Mouse (Mus musculus): ENCODE results near the gene Ppfibp1.

The Ppfibp1 gene

GRCm38 (mm10) chr6:146918341-146918740, 30.1 kb downstream of the Ppfibp1 start:
- no peak for DNase-seq

DNA sequence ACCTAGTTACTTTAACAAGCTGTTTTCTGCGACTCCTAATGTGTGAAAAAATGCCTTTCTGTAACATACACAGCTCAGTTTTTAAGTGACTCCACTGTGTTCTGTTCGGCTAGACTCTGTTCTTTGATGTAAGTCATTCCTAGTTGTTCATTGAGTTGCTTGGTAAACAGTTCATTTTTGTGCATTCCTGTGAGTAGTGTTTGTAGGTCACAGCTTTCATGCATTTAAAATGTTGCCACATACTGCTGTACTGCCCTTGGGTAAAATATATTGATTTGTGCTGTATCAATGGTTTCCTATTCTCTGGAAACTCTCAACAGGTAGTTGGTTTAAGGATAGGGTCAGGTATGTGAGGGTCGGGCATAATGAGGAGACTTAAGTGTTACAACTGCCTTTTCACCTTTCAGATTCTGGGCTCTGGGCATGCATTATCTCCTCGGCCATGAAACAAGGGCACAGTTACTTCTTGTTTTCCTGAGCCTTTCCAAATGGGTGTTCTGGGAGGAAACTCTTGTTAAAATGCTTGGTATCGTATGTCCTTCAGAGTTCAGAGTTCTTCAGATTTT, 38.2 kb downstream of the Ppfibp1 start:
- no peak for DNase-seq

DNA sequence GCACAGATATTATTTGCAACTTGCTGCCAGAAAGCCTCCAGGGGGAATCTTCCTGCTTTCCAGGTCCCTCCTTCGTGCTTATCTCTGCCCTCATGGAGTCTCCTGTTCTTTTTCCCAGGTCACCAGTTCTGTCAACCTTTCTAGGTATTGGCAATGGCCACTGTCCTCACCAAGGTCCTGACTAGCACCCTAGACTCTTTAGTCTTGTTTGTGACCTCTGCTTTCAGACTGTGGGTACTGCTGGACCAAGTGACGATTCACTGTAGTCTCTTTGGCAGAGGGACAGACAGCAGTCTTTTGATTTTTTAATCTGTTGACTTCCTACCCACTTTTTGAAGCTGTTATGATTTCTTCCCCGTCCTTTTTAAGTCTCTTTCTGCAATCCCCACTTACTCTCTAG, 39.8 kb downstream of the Ppfibp1 start:
- no peak for DNase-seq

DNA sequence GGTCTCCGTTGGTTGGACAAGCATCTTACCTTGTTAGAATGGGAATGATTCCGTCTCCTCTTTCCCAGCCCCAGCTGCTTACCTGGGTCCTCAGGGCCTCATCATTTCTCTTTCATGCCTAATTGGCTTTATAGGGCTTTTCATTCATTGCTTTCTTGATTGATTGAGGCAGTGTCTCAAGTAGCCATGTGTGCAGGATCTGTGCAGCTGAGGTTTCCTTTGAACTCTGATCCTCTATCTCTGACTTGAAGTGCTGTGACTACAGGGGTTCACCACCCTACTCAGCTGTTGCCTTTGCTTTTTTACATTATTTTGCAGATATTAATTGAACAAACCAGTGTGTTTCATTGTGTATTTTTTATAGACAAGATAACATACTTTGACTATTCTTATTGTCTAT, 40.7 kb downstream of the Ppfibp1 start:
- DNase-seq, result no peak

- DNase-seq, result no peak
Observed at GRCm38 (mm10) chr6:146933123-146933522, 44.8 kb downstream of the Ppfibp1 start.

DNA sequence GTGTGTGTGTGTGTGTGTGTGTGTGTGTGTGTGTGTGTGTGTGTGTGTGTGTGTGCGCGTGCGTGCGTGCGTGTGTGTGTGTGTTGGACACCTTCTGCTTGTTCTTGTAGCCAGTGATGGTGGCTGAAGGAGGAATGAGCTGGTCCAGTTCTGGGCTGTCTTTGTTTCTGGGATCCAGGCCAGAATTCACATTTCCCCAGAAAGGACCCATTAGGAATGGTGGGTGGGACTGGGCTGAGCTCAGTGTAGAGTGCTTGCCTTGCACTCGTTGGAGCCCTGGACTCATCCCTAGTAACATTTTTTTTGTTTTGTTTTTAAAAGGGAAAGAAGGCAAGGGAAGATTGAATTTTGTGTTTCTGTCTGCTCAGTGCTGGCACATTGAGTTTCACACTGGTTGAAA, 47.7 kb downstream of the Ppfibp1 start:
- no peak for DNase-seq

DNA sequence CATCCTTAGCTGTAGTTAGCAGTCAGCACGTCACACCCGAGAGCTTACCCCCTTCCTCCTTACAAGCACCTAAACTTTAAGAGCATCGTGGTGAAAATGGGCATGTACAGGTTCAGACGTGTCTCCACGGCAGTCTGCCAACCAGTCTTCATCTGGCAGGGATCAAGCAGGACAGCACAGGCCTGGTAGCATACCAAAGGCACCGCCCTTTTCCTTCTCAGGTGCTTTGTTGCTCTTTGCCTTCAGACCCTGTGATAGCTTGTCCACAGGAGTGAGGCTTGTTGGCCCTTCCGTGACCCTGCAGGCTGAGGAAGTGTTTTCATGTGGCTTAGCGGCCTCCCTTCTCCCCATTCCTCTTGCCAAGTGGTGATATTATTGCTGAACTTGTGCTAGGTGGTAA, 50.7 kb downstream of the Ppfibp1 start:
- no peak for DNase-seq

DNA sequence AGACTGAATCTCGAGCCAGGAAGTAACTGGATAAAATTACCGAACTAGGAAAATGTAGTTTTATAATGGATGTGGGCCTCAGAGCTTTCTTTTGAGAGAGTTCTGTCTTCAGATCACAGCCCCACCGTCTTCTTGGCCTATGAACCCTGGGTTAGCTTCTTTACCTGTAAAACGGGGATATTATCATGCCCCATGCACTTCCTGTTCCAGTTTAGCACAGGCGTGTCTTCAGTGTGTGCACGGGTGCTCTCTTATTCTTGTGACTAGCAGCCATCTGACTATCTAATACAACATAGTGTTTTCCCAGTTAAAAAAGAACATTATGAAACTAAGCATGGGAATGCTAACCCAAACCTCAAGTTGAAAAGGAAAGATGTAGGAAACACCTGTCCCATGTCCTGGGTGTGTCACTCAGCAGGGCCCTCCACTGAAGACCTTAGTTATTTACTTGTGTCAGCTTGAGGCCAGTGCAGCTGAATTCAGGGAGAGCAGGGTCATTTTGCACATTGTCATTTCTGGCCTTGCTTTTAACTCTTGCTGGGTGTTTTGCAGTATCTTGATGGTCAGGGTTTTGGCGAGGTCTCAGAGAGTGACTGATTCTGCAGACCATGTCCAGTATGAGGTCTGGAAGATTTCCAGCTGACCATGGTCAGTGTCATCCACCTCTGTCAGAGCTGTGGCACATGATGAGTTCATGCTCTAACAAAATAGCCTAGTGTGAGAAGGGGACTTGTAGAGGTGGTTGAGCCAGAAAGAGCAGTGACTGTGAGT, 53.4 kb downstream of the Ppfibp1 start:
- DNase-seq, result no peak

GRCm38 (mm10) chr6:146944009-146944408, 55.7 kb downstream of the Ppfibp1 start:
- no peak for DNase-seq

DNA sequence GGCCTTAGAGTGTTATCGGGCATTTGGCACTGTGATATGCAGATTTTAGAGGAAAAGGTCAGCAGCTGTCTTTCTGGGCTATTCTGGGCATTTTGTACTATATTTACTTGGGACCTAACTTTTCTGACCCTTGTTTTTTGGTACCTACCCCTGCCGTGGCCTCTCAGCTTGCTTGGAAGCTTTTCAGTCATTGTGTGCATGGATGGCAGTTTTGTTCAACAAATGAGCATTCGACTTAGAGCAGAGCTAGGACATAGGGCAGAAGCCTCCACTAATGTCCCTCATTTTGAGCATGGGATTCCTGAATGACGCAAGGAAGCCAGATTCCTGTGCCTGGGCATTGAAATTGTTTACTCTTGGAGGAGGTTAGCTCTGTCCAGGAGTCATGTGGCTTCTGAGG, 56.5 kb downstream of the Ppfibp1 start:
- no peak for DNase-seq

- DNase-seq, result no peak
Observed at GRCm38 (mm10) chr6:146946327-146947029, 58.2 kb downstream of the Ppfibp1 start.

GRCm38 (mm10) chr6:146947186-146947585, 58.9 kb downstream of the Ppfibp1 start:
- DNase-seq, result no peak

GRCm38 (mm10) chr6:146949682-146950453, 61.6 kb downstream of the Ppfibp1 start:
- no peak for DNase-seq

- DNase-seq, result no peak
Observed at GRCm38 (mm10) chr6:146950454-146950832, 62.2 kb downstream of the Ppfibp1 start.

GRCm38 (mm10) chr6:146954258-146954657, 66.0 kb downstream of the Ppfibp1 start, which contains the start of gene 1700034J05Rik:
TSS of gene 1700034J05Rik (minus strand) at chr6:146954422.
- no peak for DNase-seq

DNA sequence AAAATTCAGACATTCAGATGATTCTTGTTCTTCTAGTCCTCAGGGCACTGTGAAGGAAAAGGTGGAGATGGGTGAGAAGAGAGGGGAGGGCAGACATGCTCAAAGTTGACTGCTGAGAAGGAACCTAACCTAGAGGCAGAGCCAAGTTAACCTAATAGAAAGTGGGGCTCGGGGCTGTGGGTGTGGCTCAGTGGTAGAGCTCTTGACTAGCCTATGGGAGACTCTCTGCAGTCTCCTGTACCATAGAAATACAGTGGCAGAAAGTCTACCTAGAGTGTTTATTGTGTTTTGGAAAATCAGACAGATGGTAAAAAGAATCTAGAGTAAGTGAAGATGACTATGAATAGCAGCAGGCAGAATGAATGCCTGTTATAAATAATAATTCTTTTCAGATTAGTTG, 67.2 kb downstream of the Ppfibp1 start:
- DNase-seq, result no peak

- DNase-seq, result no peak
Observed at GRCm38 (mm10) chr6:146955896-146956295, 67.6 kb downstream of the Ppfibp1 start.

DNA sequence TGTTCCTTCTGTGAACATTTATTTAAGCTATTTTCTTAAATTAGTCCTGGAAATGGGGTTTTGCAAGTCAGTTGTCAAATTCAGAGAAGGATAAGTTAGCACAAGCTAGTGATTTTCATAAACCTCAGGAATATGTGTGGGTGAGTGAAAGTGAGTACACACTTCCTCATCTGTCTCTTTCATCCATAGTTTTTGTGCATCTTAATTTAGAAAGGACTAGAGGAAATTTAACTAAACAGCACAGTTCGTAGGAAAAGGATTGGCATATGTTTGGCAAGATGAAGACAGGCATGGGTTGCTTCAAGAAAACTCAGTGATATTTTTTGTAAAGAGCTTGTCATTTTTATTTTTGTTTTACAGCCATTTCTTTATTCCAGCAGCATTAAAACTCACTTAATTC, 68.7 kb downstream of the Ppfibp1 start:
- no peak for DNase-seq

GRCm38 (mm10) chr6:146958694-146959093, 70.4 kb downstream of the Ppfibp1 start:
- no peak for DNase-seq

DNA sequence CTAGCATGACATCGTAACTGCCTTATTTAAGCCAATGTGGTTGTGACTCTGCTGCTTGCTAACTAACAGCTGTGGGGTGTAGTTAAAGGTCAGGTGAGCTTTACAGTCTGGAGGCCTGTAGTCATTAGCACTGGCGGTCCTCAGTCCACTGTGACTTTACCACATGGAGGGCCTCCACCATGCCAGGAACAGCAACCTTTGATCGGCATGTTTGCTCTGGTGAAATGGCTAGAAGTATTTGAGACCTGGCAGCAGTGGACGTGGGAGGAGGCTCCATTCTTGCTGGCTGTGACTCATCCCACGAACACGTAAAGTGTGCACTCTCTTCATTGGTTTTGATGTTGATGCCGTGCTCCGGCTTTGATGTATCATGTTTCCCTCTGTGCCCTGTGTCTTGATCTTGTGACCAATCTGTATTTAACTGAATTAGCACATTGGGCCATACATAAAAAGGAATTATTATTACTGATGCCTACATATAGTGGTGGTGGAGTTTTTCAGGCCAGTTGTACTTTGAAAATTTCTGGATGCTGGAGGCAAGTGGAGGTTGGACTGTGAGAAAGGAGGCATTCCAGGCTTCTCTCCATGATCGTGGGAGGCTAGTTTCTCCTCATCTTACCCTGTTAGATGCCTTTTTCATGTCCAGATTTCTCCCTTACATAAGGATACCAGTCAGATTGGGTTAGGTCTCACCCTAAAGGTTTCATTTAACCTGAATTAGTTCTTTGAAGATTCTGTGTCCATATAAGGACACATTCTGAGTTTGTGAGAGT, 71.8 kb downstream of the Ppfibp1 start:
- no peak for DNase-seq

DNA sequence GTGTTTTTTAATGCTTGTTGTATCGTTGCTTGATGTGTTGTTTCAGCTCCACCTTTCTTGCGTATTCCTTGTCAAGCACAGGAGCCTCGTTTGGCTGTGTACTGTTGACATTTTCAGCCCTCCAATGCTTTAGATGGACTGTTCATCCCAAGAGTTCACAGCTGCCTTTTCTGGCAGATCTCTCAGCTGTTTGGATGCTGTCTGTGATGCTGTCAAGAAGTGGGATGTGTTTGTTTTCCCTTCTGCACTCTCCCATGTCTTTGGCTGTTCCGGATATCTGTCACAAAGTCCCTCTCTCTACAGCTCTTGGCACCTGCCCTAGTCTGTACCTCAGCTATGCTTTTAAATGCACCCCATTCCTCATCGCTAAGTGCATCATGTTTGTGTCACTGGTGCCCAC, 72.7 kb downstream of the Ppfibp1 start:
- no peak for DNase-seq

DNA sequence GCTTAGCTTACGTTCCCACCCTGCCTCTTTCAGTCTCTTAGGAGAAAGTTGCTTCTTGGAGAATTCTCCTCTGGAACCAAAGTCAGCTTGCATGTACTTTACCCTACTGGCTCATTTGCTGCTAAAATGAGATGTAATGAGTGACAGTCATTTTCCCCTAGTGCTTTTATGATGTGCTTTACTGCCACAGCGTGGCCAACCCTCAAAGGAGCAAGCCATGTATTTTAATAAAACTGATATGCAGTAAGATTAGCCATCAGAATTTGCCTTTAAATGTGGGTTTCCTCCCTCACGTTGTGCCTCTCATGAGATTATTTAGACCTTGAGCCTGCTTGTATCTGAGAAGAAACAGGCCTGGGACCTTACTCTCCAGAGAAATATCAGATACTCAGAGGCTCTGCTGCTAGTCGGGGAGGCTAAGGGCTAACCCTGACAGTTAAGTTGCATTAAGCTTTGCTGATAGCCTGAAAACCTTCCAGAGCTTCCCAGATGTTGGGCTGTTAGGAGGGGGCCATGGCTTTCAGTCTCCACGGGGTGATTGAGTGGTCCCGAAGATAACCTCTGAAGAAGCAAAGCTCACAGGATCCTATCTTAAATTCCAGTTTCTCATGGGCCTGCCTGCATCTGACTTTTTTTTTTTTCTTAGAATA, 73.7 kb downstream of the Ppfibp1 start:
- no peak for DNase-seq
